Mouse (Mus musculus) C2C12 (cell line): ENCODE data around the gene Cpox.

Source experiments
- CEBPB ChIP-seq: IDR thresholded peaks from one replicate; pipeline ENCODE4 v1.6.1; 2011; ENCODE audit warnings: low read depth, mild to moderate bottlenecking, control low read depth, moderate library complexity
- CTCF ChIP-seq: IDR thresholded peaks from one replicate; pipeline ENCODE4 v1.5.1; 2011; ENCODE audit not compliant: control insufficient read depth, insufficient read depth, insufficient read length
- MAX ChIP-seq: IDR thresholded peaks from one replicate; pipeline ENCODE4 v1.6.1; 2011; ENCODE audit warnings: mild to moderate bottlenecking, control low read depth
- MYOD1 ChIP-seq: IDR thresholded peaks from one replicate; pipeline ENCODE4 v1.6.1; 2011; ENCODE audit warnings: low read depth; ENCODE audit not compliant: control insufficient read depth, insufficient read length
- MYOG ChIP-seq: IDR thresholded peaks from one replicate; pipeline ENCODE4 v1.6.1; 2011; ENCODE audit not compliant: control insufficient read depth, insufficient read length; ENCODE audit errors: extremely low read depth
- USF1 ChIP-seq: IDR thresholded peaks from one replicate; pipeline ENCODE4 v1.6.1; 2011; ENCODE audit warnings: low read depth, mild to moderate bottlenecking, control low read depth, moderate library complexity

GRCm38 (mm10) chr16:58663021-58663420 lies 7.1 kb upstream of the Cpox start:
- TF ChIP-seq MYOD1 (no peak), CTCF (no peak), MYOG (no peak), MAX (no peak), CEBPB (no peak), USF1 (no peak)
